Mouse (Mus musculus): Measurements from ENCODE around the gene Tmc6.
"Not testable (repeated sequence)": the region's sequence is repeated elsewhere in the genome, so short reads cannot be mapped to it uniquely, and the experiment has no call there.

Gene Tmc6

GRCm38 (mm10) chr11:117781993-117782704, at the start of gene Tmc6, which contains the start of gene Tmc8:
Gene Tmc6, minus strand, starts transcription at chr11:117782198.
Gene Tmc8, plus strand, starts transcription at chr11:117782076.
- no peak for DNase-seq (ENCODE audit: low spot score)

GRCm38 (mm10) chr11:117830401-117830800, 48.4 kb upstream of the Tmc6 start:
- DNase-seq (ENCODE audit: low spot score) = no peak

DNA sequence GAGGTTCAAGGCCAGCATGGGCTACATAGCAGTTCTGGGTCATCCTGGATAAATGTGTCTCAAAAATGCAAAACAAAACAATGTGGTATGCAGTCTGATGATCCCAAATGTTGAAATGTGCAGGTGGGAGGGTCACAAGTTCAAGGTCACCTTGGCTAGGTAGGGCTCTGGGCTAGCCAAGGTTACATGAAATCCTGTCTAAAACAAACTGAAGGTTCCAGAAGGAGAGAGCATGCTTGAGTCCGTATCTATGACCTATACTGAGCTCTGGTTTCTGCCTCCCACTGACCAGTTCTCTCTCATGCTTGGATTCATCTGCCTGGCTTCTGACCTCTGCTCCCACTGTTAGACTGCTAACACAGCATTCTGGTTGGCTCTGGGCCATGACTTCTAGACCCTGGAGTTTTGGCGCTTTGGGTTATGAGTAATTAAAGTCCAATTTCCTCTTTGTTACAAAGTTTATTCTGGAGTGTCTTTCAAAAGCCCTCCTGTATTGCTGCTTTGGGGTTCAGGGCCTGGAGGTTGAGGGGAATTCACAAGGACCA, 47.7 kb upstream of the Tmc6 start:
- DNase-seq (ENCODE audit: low spot score) = no peak

GRCm38 (mm10) chr11:117828888-117829604, 47.0 kb upstream of the Tmc6 start:
- DNase-seq (ENCODE audit: low spot score) = no peak

DNA sequence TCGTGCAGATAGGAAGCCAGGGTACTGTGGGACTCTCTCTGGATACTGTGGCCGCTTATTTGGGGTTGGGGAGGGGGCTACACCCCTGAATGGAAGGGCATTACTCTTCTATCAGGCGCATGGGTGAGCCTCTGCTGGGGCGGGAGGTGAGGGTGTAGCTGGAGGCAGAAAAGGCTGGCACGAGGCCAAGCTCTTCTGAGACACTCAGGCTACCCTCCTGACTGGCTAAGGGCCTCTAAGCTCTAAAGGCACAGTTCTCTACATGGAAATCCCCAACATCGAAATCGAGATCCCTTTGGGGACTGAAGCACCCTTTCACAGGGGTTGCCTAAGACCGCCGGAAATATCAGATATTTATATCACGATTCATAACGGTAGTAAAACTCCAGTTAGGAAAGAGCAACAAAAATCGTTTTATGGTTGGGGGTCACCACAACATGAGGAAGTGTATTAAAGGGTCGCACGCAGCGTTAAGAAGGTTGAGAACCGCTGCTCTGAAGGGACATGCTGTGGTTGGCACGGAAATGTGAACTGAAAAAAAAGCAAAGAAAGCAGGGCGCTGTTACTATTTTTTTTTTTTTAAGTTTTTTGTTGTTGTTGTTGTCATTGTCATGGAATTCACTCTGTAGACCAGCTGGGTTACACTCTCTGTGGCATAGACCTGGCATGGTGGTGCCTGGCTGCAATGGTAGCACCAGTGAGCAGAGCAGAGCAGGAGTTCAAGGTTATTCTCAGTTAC, 46.3 kb upstream of the Tmc6 start:
- no peak for DNase-seq (ENCODE audit: low spot score)

- no peak for DNase-seq (ENCODE audit: low spot score)
Observed at GRCm38 (mm10) chr11:117827386-117827785, 45.4 kb upstream of the Tmc6 start.

DNA sequence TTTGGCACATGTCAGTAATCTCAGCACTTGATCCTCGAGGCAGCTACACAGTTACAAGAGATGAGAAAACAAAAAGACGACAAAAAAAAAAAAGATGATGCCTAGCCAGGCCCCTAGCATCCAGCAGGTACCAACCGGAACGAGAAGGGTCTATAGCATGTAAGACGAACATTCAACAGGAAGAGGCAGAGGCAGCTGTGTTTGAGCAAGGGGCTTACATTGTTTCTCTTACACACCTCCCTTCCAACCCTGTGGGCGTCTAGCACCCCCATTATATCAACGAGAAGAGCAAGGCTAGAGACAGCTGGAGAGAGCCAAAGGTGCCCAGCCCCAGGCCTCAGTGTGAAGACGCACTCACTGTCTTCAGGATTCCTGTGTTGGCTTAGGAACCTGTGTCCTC, 44.9 kb upstream of the Tmc6 start:
- no peak for DNase-seq (ENCODE audit: low spot score)

DNA sequence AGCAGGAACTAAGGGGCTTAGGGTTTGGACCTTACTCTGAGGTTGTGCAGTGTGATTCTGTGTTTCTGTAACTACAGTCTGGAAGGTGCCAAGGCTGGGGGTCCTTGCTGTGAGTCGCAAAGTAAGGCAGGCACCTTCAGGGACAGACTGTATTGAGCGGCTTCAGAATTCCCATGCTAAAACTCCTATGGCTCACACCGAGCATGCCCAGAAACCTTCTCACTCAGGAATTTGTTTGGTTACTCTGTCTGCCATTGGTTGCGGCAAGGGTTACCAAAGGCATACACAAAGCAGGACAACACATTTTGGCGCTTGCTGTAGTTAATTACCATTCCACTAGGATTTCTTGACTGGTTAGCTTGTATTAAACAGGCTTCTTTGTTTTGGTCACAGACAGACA, 44.2 kb upstream of the Tmc6 start:
- DNase-seq (ENCODE audit: low spot score) = no peak

GRCm38 (mm10) chr11:117825333-117826101, 43.5 kb upstream of the Tmc6 start, which contains the start of the genes Afmid and Tk1:
Gene Afmid, plus strand, starts transcription at chr11:117825924.
Gene Tk1, minus strand, starts transcription at chr11:117826092.
- DNase-seq (ENCODE audit: low spot score) = peak; percentile 44

GRCm38 (mm10) chr11:117824060-117824969, 42.3 kb upstream of the Tmc6 start:
- peak; percentile 50 for DNase-seq (ENCODE audit: low spot score)

- DNase-seq (ENCODE audit: low spot score) = no peak
Observed at GRCm38 (mm10) chr11:117823411-117823810, 41.4 kb upstream of the Tmc6 start.

DNA sequence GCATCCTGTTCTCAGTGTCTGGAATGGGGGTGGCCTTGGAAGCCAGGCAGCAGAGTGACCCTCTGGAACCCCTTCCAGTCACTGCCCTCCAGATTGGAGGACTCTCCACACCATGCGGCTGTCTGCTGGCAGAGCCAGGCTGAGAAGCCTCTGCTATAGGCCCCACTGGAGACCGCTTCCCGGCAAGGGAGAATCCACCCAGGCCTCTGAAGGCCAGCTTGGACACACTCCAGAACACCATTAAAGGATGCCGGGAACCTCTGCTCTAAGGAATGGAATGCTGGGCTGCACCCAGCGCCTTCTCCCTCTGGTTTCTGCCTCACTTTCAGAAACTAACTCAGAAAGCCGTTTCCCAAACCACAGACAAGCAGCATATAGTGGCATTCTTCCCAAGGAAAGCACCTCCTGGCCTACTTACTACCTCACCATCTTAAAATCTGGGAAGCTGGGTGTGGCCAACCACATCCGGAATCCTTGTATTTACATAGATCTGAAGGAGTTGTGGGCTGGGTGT, 40.8 kb upstream of the Tmc6 start:
- DNase-seq (ENCODE audit: low spot score) = no peak

GRCm38 (mm10) chr11:117821868-117822267, 39.9 kb upstream of the Tmc6 start:
- no peak for DNase-seq (ENCODE audit: low spot score)

DNA sequence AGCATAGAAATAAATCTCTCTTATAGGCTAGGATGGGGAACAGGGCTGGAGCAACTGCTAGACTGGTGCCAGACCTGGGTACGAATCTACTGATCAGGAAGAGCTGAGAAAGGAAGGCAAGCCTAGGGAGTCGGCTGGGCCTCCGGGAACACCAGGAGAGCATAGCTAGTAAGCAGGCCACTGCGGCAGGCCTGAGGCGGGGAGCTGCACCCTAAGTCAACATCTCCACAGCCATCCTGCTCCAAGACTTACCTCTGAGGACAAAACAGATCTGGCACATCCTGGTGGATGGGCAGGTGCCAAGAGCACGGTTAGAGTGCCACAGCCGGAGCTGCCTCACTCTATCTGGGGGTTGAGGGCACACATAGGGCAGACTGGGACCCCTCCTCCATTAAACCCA, 38.2 kb upstream of the Tmc6 start:
- DNase-seq (ENCODE audit: low spot score) = no peak

DNA sequence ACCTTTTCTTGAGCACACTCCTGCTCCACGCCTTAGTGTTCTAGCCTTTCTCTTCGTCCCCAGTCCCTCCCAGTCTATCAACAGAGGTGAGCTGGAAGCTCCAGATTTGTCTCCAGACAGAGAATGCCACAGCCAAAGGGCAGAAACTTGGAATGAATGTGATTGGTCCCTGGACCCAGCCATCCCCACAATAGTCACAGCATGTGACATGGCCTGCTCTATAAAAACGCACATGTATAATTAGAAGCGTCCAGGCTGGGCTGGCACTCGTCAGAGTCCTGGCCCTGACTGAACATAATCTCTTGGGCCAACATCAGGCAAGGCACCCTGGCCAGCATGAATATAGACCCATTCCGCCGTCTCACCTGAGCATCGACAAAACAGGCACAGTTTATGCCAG, 37.1 kb upstream of the Tmc6 start:
- no peak for DNase-seq (ENCODE audit: low spot score)

GRCm38 (mm10) chr11:117816389-117816996, 34.5 kb upstream of the Tmc6 start:
- DNase-seq (ENCODE audit: low spot score) = no peak

- DNase-seq (ENCODE audit: low spot score) = not testable (repeated sequence)
Observed at GRCm38 (mm10) chr11:117815850-117816249, 33.9 kb upstream of the Tmc6 start.

DNA sequence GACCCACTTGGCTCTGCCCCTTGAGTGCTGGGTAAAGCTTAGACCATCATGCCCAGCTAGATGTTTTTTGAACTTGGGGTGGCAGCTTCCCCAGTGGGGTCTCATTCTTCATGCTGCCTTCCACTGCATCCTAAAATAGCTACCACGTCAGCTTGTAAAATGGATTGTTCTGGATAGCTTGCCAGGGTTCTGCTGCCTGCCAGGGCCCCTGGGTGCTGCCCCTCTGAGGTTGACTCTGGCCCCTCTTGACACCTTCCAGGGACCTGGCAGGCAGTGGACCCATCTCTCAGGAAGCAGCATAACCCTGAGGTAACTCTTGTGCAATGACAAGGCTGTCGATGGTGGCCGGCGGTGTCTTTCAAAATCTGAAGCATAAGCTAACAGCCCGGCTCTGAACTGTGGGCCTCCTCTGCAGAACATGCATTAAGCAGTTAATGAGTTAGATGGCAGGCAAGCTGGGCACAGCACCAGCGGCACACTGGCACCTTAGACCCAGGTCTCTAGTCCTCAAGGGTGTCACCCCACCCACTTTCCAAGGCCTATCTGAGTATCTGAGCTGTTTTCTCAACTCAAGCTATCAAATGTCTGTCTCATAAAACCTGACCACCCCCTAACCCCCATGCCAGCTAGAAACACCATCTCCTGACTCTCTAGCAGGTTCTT, 32.8 kb upstream of the Tmc6 start:
- no peak for DNase-seq (ENCODE audit: low spot score)

GRCm38 (mm10) chr11:117813867-117814266, 31.9 kb upstream of the Tmc6 start:
- no peak for DNase-seq (ENCODE audit: low spot score)
